Mouse (Mus musculus) cortical plate, adult 2 months (tissue): ENCODE data around the gene Slc35g3.

Experiments
- CTCF ChIP-seq: fragments of 200-500 bp; IDR thresholded peaks from 2 replicates; pipeline ENCODE4 v1.5.1; 2011; ENCODE audit warnings: mild to moderate bottlenecking, control low read depth, low read length; ENCODE audit not compliant: insufficient read depth; ENCODE audit errors: extremely low read depth
- POLR2A ChIP-seq: fragments of 200-500 bp; IDR thresholded peaks from 2 replicates; pipeline ENCODE4 v1.6.1; 2011; ENCODE audit warnings: mild to moderate bottlenecking, low read length, control low read depth; ENCODE audit not compliant: insufficient read depth; ENCODE audit errors: extremely low read depth

GRCm38 (mm10) chr11:69766872-69767624 lies 5.3 kb upstream of the Slc35g3 start:
- TF ChIP-seq CTCF (no peak), POLR2A (no peak)
